Mouse (Mus musculus): ENCODE measurements at regions not wholly inside any gene's neighbourhood (a gene's known extent, or its start where the extent isn't known, plus 50 kb on each side); places are given as distances from the start of the nearest gene placed in this dataset.
A peak's percentile ranks its signal among the peaks of the same experiment; 100 is the strongest.

DNA sequence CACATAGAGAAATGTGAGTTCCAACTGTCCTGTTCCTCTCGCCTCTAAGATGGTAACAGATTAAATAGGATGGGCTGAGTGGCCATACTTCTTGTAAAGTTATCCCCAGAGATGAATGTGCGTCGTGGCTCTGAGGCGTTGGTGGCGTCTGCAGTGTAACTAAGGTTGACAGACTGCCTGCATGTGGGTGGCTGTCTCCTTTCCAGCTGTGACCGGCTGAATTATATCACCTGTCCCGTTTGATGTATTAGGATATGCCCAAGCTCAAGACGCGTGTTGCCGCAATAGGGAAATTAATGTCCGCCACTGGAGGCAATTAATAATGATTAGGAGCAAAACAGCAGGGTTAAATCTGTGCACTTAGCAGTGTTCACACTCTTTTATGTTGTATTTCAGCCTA lies 240.9 kb downstream of the Skap2 start:
- WGBS: 82% methylated on average over 11 of the region's 11 CpGs
- Histone ChIP-seq H3K4me3 (replicated peaks; ENCODE audit: control insufficient read depth, low read depth, low read length) (no peak overlapping the region), H3K27ac (ENCODE audit: control insufficient read depth, insufficient read depth, low read depth, low read length, poor library complexity) (no peak overlapping the region), H3K4me1 (ENCODE audit: control insufficient read depth, insufficient read depth, low read length) (no peaks in the 10 kb centered on the region)
- TF ChIP-seq CTCF (IDR thresholded peaks at IDR 0.05; ENCODE audit: control insufficient read depth, insufficient read depth, low read length) (no peak), POLR2A (IDR thresholded peaks at IDR 0.05; ENCODE audit: borderline replicate concordance, control insufficient read depth, low read depth, low read length) (no peak)

DNA sequence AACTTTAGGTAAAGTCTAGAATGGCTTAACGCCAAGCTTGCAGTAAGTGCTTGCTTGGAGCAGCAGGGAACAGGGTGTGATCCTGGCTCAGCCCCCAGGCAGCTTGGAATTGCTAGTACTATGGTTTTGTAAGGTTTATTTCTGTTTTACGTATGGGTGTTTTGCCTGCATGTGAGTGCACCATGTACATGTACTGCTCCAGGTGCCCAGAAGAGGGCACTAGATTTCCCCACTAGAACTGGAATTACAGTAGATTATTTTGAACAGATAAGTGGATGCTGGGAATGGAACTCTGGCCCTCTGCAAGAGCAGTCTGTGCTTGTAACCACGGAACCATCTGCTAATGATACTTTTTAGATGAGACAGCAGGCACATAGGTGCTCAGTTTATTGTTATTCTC lies 237.6 kb downstream of the Skap2 start:
- 76% methylated on average over 3 of the region's 3 CpGs for WGBS
- no peak for TF ChIP-seq POLR2A (IDR thresholded peaks at IDR 0.05; ENCODE audit: borderline replicate concordance, control insufficient read depth, low read depth, low read length)
- peak; percentile 12; the same call in 1 of the 2 replicates for TF ChIP-seq CTCF (IDR thresholded peaks at IDR 0.05; ENCODE audit: control insufficient read depth, insufficient read depth, low read length)
- no peaks in the 10 kb centered on the region for H3K4me1 ChIP-seq (ENCODE audit: control insufficient read depth, insufficient read depth, low read length)
- H3K27ac ChIP-seq (ENCODE audit: control insufficient read depth, insufficient read depth, low read depth, low read length, poor library complexity): no peak overlapping the region
- no peak overlapping the region for H3K4me3 ChIP-seq (replicated peaks; ENCODE audit: control insufficient read depth, low read depth, low read length)

DNA sequence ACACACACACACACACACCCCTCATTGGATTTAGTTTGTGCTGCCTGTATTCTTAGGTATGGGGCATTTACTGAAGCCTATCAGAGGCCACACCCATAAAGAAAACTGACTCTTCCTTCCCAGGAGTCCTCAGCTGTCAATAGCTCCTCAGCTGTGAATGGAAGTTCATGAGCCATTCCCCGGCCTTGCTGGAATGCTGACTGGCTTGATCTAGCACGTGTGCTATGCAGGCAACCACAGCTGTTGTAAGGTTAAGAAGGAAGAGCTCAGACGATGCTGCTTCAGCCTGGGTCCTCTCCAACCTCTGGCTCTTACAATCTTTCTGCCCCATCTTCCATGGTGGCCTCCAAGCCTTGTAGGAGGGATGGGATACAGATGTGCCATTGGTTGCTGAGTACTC lies 226.7 kb downstream of the Skap2 start:
- no peak overlapping the region for H3K27ac ChIP-seq (ENCODE audit: control insufficient read depth, insufficient read depth, low read depth, low read length, poor library complexity)
- no peak for TF ChIP-seq POLR2A (IDR thresholded peaks at IDR 0.05; ENCODE audit: borderline replicate concordance, control insufficient read depth, low read depth, low read length)
- no peak for TF ChIP-seq CTCF (IDR thresholded peaks at IDR 0.05; ENCODE audit: control insufficient read depth, insufficient read depth, low read length)
- WGBS: 76% methylated on average over 3 of the region's 3 CpGs
- H3K4me3 ChIP-seq (replicated peaks; ENCODE audit: control insufficient read depth, low read depth, low read length): no peak overlapping the region
- H3K4me1 ChIP-seq (ENCODE audit: control insufficient read depth, insufficient read depth, low read length): no peaks in the 10 kb centered on the region

DNA sequence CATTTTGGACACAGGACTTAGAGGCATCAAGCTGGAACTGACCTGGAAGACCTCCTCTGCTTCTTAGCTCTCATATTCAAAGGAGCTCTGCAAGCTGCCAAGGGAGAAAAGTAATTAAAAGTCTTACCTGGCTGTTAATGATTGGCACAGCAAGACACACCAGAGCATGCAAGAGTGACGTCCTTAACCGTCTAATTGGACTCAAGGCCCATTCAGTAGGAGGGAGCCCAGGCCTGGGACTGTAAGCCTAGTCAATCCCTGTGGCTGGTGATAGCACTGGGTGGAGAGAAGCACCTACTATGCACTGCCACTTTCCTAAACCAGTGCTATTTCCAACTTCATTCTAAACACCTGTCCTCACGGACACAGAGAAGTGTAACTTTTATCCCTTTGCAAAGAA lies 225.5 kb downstream of the Skap2 start:
- no peaks in the 10 kb centered on the region for H3K4me1 ChIP-seq (ENCODE audit: control insufficient read depth, insufficient read depth, low read length)
- 89% methylated on average over 3 of the region's 3 CpGs for WGBS
- H3K27ac ChIP-seq (ENCODE audit: control insufficient read depth, insufficient read depth, low read depth, low read length, poor library complexity): no peak overlapping the region
- TF ChIP-seq CTCF (IDR thresholded peaks at IDR 0.05; ENCODE audit: control insufficient read depth, insufficient read depth, low read length) (no peak), POLR2A (IDR thresholded peaks at IDR 0.05; ENCODE audit: borderline replicate concordance, control insufficient read depth, low read depth, low read length) (no peak)
- H3K4me3 ChIP-seq (replicated peaks; ENCODE audit: control insufficient read depth, low read depth, low read length): no peak overlapping the region

DNA sequence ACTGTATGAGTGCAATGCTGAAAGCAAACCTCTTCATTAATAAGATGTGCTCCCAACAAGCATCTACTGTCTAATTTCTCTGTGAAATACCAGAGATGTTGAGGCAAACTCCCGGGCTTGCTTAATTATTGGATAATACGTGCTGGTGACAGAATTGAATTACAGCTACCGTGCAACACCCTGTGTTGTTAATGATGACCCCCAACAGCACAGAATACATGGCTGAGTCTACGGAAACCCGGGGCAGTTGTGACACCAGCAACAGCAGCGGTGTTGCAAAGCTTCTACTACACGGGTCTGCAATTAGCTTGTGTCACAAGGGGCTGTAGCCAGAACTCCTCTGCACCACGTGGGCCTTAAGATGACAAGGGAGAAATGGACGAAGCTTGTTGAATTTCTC lies 224.2 kb downstream of the Skap2 start:
- 71% methylated on average over 9 of the region's 9 CpGs for WGBS
- Histone ChIP-seq H3K4me3 (replicated peaks; ENCODE audit: control insufficient read depth, low read depth, low read length) (no peak overlapping the region), H3K27ac (ENCODE audit: control insufficient read depth, insufficient read depth, low read depth, low read length, poor library complexity) (no peak overlapping the region), H3K4me1 (ENCODE audit: control insufficient read depth, insufficient read depth, low read length) (no peaks in the 10 kb centered on the region)
- no peak for TF ChIP-seq POLR2A (IDR thresholded peaks at IDR 0.05; ENCODE audit: borderline replicate concordance, control insufficient read depth, low read depth, low read length)
- TF ChIP-seq CTCF (IDR thresholded peaks at IDR 0.05; ENCODE audit: control insufficient read depth, insufficient read depth, low read length): no peak

DNA sequence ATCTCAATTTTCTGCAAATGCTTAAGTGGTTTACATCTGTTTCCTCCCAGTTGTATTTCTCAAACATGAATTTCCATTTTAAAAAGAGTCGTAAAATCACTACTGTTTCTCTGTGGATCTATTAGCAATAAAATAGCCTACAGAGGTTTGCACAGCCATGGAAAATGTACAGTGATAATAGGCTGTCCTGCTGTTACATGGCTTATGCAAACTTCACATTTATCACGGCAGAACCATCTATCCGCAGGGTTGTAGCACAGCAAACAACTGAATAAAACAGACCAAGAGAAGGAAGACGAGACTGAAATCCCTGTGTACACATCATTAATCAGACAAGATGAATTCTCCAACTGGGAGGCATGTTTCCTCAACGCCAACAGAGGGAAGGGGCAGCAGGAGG lies 222.1 kb downstream of the Skap2 start:
- no peak overlapping the region for H3K4me3 ChIP-seq (replicated peaks; ENCODE audit: control insufficient read depth, low read depth, low read length)
- WGBS: 81% methylated on average over 5 of the region's 5 CpGs
- TF ChIP-seq POLR2A (IDR thresholded peaks at IDR 0.05; ENCODE audit: borderline replicate concordance, control insufficient read depth, low read depth, low read length) (no peak), CTCF (IDR thresholded peaks at IDR 0.05; ENCODE audit: control insufficient read depth, insufficient read depth, low read length) (no peak)
- no peaks in the 10 kb centered on the region for H3K4me1 ChIP-seq (ENCODE audit: control insufficient read depth, insufficient read depth, low read length)
- no peak overlapping the region for H3K27ac ChIP-seq (ENCODE audit: control insufficient read depth, insufficient read depth, low read depth, low read length, poor library complexity)

GRCm38 (mm10) chr6:51790693-51791092 lies 221.7 kb downstream of the Skap2 start:
- Histone ChIP-seq H3K27ac (ENCODE audit: control insufficient read depth, insufficient read depth, low read depth, low read length, poor library complexity) (no peak overlapping the region), H3K4me1 (ENCODE audit: control insufficient read depth, insufficient read depth, low read length) (no peaks in the 10 kb centered on the region), H3K4me3 (replicated peaks; ENCODE audit: control insufficient read depth, low read depth, low read length) (no peak overlapping the region)
- WGBS: 91% methylated on average over 7 of the region's 7 CpGs
- TF ChIP-seq CTCF (IDR thresholded peaks at IDR 0.05; ENCODE audit: control insufficient read depth, insufficient read depth, low read length) (no peak), POLR2A (IDR thresholded peaks at IDR 0.05; ENCODE audit: borderline replicate concordance, control insufficient read depth, low read depth, low read length) (no peak)

DNA sequence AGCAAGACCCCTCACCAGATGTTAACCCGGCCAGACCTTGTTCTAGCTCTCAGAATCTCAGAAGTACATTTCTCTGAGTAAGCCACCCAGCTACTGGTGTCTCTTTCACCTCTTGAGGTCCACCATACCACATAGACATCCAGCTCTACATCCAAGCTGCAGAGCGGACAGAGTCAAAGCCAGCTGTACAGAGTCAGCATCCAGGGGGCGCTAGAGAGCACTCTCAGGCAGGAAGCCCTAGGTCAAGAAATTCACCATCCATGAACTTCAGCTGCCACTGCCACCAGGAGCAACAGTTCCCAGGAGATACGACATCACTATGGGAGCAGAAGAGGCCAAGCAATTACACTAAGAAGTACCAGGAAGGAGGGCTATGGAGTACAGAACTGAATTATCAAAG lies 217.0 kb downstream of the Skap2 start:
- TF ChIP-seq POLR2A (IDR thresholded peaks at IDR 0.05; ENCODE audit: borderline replicate concordance, control insufficient read depth, low read depth, low read length) (no peak), CTCF (IDR thresholded peaks at IDR 0.05; ENCODE audit: control insufficient read depth, insufficient read depth, low read length) (peak; percentile 82)
- H3K27ac ChIP-seq (ENCODE audit: control insufficient read depth, insufficient read depth, low read depth, low read length, poor library complexity): no peak overlapping the region
- H3K4me1 ChIP-seq (ENCODE audit: control insufficient read depth, insufficient read depth, low read length): no peaks in the 10 kb centered on the region
- H3K4me3 ChIP-seq (replicated peaks; ENCODE audit: control insufficient read depth, low read depth, low read length): no peak overlapping the region
- 46% methylated on average over 4 of the region's 4 CpGs for WGBS

DNA sequence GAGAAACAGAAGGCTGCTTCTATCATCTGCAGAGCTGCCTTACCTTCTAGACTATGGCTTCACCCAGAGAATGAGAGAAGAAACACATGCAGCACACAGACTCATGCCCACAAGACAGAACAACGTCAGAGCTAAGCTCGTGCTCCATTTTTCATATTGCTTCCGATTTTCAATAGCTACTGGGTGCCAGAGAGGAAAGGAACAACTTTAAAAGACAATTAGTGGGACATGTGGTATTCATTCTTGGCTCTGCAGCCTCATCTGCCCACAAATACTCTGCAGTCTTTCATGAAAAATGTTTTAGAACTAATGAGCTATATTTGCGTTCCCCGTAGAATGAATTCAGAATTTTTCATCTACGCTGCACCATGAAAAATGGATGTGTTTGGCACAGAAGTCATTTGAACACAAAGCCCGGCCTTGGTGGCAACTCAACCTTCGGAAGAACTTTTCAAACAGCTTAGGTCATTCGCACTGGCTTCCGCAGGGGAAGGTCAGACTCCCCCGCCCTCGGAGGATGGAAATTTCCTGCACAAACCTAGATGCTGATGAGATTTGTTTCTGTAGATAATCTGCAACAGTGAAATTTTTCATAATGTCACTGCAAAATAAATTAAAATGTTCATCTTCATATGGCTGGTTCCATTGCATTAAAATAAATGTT lies 213.6 kb downstream of the Skap2 start:
- Histone ChIP-seq H3K4me1 (ENCODE audit: control insufficient read depth, insufficient read depth, low read length) (no peaks in the 10 kb centered on the region), H3K27ac (ENCODE audit: control insufficient read depth, insufficient read depth, low read depth, low read length, poor library complexity) (no peak overlapping the region), H3K4me3 (replicated peaks; ENCODE audit: control insufficient read depth, low read depth, low read length) (no peak overlapping the region)
- 86% methylated on average over 12 of the region's 12 CpGs for WGBS
- TF ChIP-seq CTCF (IDR thresholded peaks at IDR 0.05; ENCODE audit: control insufficient read depth, insufficient read depth, low read length) (no peak), POLR2A (IDR thresholded peaks at IDR 0.05; ENCODE audit: borderline replicate concordance, control insufficient read depth, low read depth, low read length) (no peak)

All from bone marrow, adult 2 months (tissue).